Mouse (Mus musculus) intestine, embryonic 15.5 days (tissue): ENCODE results near the gene Msantd3. TPM values are rescaled to one million over a fixed set of nuclear protein-coding genes. Genes with fewer than 3 reads are reported as not detected.
A peak's percentile ranks its signal among the peaks of the same experiment; 100 is the strongest.

ENCODE experiments used
- ATAC-seq: fragments of 200-750 bp; cut with Nextera tagmentation; 2 replicates; pipeline ENCODE4 v1.8.0; 2017; ENCODE audit warnings: moderate TSS enrichment, moderate library complexity
- H3K27ac ChIP-seq: fragments of 300-500 bp; sonication (generic); 2 replicates; pipeline ENCODE4 v1.5.1; 2015; ENCODE audit warnings: mild to moderate bottlenecking, inconsistent platforms
- H3K27me3 ChIP-seq: fragments of 300-500 bp; sonication (generic); replicated peaks from 2 replicates; pipeline ENCODE4 v1.6.1; 2015; ENCODE audit warnings: inconsistent platforms
- H3K36me3 ChIP-seq: fragments of 300-500 bp; sonication (generic); 2 replicates; pipeline ENCODE4 v1.6.1; 2015; ENCODE audit warnings: inconsistent platforms
- H3K4me1 ChIP-seq: fragments of 300-500 bp; sonication (generic); replicated peaks from 2 replicates; pipeline ENCODE4 v1.6.1; 2015; ENCODE audit warnings: inconsistent platforms
- H3K4me2 ChIP-seq: fragments of 300-500 bp; sonication (generic); replicated peaks from 2 replicates; pipeline ENCODE4 v1.6.1; 2015; ENCODE audit warnings: mild to moderate bottlenecking, inconsistent platforms
- H3K4me3 ChIP-seq: fragments of 300-500 bp; sonication (generic); replicated peaks from 2 replicates; pipeline ENCODE4 v1.5.1; 2015; ENCODE audit warnings: inconsistent platforms
- H3K9ac ChIP-seq: fragments of 300-500 bp; sonication (generic); 2 replicates; pipeline ENCODE4 v1.6.1; 2015; ENCODE audit warnings: inconsistent platforms
- H3K9me3 ChIP-seq: fragments of 300-500 bp; sonication (generic); 2 replicates; pipeline ENCODE4 v1.6.1; 2016; ENCODE audit warnings: inconsistent platforms
- WGBS: fragments of 180-500 bp; shearing (Covaris S2); methylation state at CpG from one replicate; pipeline ENCODE4 v1.1.7; 2015; 5-methylcytosine and 5-hydroxymethylcytosine counted together
- polyA plus RNA-seq: library from polyadenylated mRNA; unstranded; fragments of >200 nt; fragmentation: Nextera tagmentation; extraction: Ambion mirVana; gene quantifications from 2 replicates; pipeline ENCODE4 v1.2.1, GENCODE M21; 2015

Msantd3 gene
- 16.9 and 19.8 TPM in 2 replicates for polyA plus RNA-seq

DNA sequence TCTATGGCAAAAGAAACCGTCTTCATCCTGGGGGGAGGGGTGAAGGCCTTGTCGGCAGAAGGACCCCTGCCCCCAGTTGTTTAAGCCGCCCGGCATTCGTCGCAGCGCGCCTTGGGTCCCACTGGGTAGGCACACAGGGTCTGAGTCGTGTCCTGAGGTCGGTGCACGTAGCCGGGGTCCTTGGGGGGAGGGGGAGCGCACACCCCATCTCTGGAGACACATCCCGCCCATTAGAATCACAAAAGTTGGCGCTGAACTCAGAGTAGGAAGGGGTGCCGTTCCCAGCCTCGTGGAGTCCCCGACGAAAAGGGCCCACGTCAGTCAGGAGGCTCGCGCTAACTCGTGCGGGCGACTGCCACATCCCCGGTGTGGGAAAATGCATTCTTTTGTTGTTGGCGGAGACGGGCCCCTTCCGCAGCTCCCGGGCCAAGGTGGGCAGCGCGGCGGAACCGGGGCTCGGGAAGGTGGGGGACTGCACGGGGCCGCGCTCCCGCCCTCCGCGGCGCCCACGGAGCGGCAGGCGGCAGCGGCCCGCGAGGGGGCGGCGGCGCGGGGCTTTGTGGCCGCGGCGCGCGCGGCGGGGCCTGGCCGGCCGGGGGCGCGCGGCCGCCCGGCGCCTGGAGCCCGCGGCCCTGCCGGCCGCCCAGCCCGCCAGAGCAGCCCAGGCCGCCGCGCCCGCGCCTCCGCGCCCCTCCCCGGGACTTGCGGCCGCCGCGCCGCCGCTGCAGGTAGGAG, at the start of gene Msantd3:
Msantd3 (plus strand) TSS at position 95 of the 735 bp plus-strand sequence.
- Histone ChIP-seq H3K9ac (peak within 1 kb of the TSS; percentile 94), H3K36me3 (no peaks in the 10 kb centered on the region), H3K27ac (peak within 1 kb of the TSS; percentile 91), H3K9me3 (no peaks in the 10 kb centered on the region), H3K4me1 (peaks cover 16% of the 10 kb centered on the region), H3K4me2 (peak within 1 kb of the TSS; percentile 87), H3K27me3 (no peaks in the 10 kb centered on the region), H3K4me3 (peak within 1 kb of the TSS; percentile 68)
- ATAC-seq: peak; percentile 91
- WGBS: under 1% methylated on average over 48 of the region's 86 CpGs

DNA sequence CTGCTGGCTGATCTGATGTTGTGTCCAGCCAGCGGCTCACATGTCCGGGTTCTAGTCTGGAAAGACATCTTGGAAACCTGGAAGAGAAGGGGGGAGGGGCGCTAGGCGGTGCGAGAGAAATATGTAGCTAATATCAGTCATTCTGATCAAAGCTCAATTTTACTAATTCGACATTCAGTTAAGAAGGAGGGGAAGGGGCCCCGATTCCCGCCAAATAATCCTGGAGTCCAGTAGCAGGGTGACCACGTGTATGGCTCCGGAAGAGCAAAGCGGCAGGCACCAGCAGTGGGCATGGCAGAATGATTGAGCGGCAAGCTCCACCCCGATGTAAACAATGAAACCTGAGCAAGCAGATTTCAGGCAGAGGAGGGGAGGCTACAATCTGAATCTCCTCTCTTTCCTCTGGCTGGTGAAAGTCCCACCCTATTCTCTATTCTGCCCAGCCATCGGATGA, 48.4 kb upstream of the Msantd3 start:
- Histone ChIP-seq H3K36me3 (no peaks in the 10 kb centered on the region), H3K4me1 (no peaks in the 10 kb centered on the region), H3K9me3 (no peaks in the 10 kb centered on the region), H3K27me3 (no peaks in the 10 kb centered on the region), H3K4me3 (peak overlapping the region; percentile 27), H3K27ac (no peak overlapping the region), H3K9ac (no peak overlapping the region), H3K4me2 (peak overlapping the region; percentile 53)
- WGBS: 5% methylated on average over 14 of the region's 14 CpGs
- peak; percentile 66 for ATAC-seq

DNA sequence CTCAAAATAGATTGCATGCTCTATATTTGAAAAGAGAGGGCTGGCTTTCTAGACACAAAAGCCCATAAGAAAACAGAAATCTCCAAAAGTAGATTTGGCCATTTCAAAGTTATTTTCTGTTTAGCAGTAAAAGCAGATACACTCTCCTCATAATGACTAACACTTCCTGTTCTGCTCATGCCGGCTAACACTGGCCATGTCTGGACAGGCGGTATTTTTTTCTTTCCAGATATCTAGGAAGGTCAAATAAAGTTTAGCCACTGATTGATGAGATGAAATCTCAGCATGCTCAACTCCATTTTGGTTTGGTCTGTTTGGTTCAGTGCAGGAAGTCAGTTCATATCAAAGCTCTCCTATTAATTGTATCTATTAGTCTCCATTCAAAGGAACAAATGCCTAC, 47.2 kb upstream of the Msantd3 start:
- Histone ChIP-seq H3K4me1 (no peaks in the 10 kb centered on the region), H3K4me3 (no peak overlapping the region), H3K27me3 (no peaks in the 10 kb centered on the region), H3K4me2 (no peak overlapping the region), H3K9me3 (no peaks in the 10 kb centered on the region), H3K9ac (no peak overlapping the region), H3K36me3 (no peaks in the 10 kb centered on the region), H3K27ac (no peak overlapping the region)
- WGBS: 28% methylated on average over 2 of the region's 2 CpGs
- no peak for ATAC-seq

DNA sequence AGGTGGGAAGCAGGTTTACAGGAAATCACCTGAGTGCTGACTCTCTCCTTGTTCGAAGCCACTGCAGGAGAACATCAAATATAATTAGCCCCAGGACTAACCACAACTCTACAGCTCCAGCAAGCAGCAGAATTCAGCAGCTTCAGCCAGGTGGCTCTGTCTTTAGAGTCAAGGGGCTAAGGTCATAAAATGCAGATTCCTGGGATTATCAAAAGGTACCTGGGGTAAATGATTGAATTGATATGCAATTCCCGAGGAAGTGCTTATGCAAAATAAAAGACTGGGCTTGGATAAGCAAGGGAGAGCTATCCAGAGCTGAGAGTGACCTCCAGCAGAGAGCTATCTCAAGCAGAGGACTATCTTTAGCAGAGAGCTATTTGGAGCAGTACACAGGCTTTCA, 28.9 kb upstream of the Msantd3 start:
- Histone ChIP-seq H3K4me2 (no peak overlapping the region), H3K9me3 (no peaks in the 10 kb centered on the region), H3K27ac (no peak overlapping the region), H3K4me1 (no peaks in the 10 kb centered on the region), H3K36me3 (no peaks in the 10 kb centered on the region), H3K9ac (no peak overlapping the region), H3K4me3 (no peak overlapping the region), H3K27me3 (no peaks in the 10 kb centered on the region)
- ATAC-seq: no peak
- 26% methylated on average over 2 of the region's 2 CpGs for WGBS

DNA sequence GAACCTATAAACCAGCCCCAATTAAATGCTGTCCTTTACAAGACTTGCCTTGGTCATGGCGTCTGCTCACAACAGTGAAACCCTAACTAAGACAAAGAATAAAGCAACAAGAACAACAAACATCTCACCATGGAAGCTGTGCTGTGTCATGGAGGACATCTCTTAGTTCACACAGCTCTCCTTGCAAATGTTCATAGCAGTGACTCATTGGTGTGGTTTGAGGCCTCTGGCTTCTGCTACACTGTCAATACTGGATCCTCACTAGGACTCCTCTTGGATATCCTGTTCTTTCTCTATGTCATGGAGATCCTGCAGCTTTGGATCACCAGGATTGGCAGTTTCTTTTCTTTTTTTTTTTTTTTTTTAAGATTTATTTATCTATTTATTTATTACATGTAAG, 10.2 kb upstream of the Msantd3 start:
- WGBS: 93% methylated on average over 1 of the region's 1 CpGs
- H3K9me3 ChIP-seq: no peaks in the 10 kb centered on the region
- H3K4me1 ChIP-seq: no peaks in the 10 kb centered on the region
- H3K36me3 ChIP-seq: no peaks in the 10 kb centered on the region
- no peaks in the 10 kb centered on the region for H3K27me3 ChIP-seq
- no peak overlapping the region for H3K27ac ChIP-seq
- no peak overlapping the region for H3K4me2 ChIP-seq
- ATAC-seq: no peak
- no peak overlapping the region for H3K4me3 ChIP-seq
- no peak overlapping the region for H3K9ac ChIP-seq

DNA sequence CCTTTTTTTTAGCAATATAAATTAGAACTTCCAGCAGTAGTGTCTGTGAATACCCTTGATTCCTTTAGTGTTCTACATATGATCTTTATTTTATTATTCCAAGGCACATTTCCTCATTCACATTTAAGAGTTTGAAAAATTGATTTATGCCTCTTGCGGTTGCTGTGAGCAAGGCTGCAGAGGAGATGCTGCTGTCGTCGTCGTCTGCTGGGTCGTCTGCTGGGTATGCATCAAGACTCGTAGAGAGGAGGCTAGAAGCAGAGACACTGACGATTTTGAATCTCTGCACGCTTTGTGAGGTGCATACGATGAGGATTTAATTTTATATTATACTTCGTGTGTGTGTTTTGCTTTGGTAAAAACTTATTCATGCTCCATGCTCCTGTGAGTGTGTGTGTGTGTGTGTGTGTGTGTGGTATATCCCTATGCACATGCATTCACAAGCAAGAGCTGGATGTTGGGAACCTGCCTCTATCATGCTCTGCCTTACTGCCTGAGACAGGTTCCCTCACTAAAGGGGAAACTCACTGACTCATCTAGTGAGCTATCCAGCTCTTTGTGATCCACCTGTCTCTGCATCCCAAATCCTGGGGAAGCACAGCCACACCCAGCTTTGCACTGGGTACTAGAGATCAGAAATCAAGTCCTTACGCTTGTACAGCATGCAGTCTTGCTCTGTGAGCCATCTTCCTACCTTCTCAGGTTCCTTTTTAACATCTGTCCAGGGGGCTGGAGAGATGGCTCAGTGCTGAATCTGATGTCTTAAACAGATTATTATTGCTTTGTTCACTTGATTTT, 7.7 kb upstream of the Msantd3 start:
- H3K4me3 ChIP-seq: no peak overlapping the region
- H3K4me1 ChIP-seq: no peaks in the 10 kb centered on the region
- no peak overlapping the region for H3K9ac ChIP-seq
- H3K27me3 ChIP-seq: no peaks in the 10 kb centered on the region
- no peak overlapping the region for H3K27ac ChIP-seq
- 78% methylated on average over 11 of the region's 11 CpGs for WGBS
- ATAC-seq: no peak
- H3K4me2 ChIP-seq: no peak overlapping the region
- no peaks in the 10 kb centered on the region for H3K9me3 ChIP-seq
- H3K36me3 ChIP-seq: no peaks in the 10 kb centered on the region

DNA sequence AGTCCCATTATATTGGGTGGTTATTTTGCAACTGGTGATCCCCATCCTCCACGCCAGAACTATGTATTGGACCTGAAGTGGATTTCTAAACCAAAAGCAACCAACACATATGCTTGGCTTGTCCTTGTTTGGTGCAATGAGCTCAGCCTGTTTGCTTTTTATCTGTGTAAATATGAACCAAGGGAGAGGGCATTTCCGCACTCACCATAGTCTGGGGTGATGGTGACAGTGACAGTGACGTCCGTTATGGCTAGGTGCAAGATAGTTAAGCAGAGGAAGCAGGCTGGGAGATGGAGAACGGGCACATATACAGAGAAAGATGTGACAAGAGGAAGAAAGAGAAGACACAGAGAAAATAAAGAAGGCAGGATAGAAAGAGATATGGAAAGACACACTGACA, 3.5 kb upstream of the Msantd3 start:
- Histone ChIP-seq H3K4me2 (no peak overlapping the region), H3K9me3 (no peaks in the 10 kb centered on the region), H3K27ac (no peak overlapping the region), H3K9ac (no peak overlapping the region), H3K27me3 (no peaks in the 10 kb centered on the region), H3K4me1 (no peaks in the 10 kb centered on the region), H3K36me3 (no peaks in the 10 kb centered on the region), H3K4me3 (no peak overlapping the region)
- 79% methylated on average over 5 of the region's 5 CpGs for WGBS
- no peak for ATAC-seq

DNA sequence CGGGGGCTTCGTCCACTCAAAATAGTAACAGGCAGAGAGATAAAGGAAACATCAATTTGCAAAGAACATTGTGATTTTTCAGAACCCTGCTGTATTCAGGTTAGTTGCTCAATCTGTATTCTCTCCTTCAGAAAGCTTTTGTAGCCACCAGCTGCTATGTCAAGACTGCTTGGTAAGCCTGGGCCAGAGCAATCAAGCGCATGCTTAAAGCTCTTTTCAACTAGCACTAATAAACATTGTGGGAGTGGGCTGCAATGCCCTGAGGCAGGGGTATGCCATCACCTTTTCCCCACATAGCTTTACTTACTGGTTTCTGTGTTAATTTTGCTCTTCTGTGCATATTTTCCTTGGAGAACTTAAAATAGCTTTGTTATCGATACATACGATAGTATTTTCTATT, 2.7 kb upstream of the Msantd3 start:
- H3K4me1 ChIP-seq: peaks cover 6% of the 10 kb centered on the region
- no peak overlapping the region for H3K4me2 ChIP-seq
- 90% methylated on average over 5 of the region's 5 CpGs for WGBS
- H3K9me3 ChIP-seq: no peaks in the 10 kb centered on the region
- H3K27me3 ChIP-seq: no peaks in the 10 kb centered on the region
- H3K4me3 ChIP-seq: no peak overlapping the region
- H3K27ac ChIP-seq: no peak overlapping the region
- H3K9ac ChIP-seq: no peak overlapping the region
- no peak for ATAC-seq
- no peaks in the 10 kb centered on the region for H3K36me3 ChIP-seq

DNA sequence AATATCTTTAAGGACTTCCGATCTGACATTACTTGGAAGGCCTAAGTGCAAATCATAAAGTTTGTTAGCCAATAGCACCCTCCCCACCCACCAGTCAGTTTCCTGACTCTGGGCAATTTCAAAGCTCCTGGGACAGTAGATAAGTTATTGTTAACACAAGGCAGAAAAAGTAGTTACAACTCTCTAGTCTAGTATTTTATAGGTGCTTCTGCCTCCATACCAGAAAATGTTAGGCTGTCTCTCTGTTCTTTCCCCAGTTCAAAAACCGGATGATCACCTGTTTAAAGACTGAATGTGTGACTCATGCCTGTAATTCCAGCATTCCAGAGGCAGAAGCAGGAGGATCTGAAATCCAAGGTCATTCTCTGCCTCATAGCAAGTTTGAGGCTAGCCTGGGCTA, 1.2 kb upstream of the Msantd3 start:
- no peak overlapping the region for H3K27ac ChIP-seq
- H3K4me1 ChIP-seq: peaks cover 16% of the 10 kb centered on the region
- H3K9ac ChIP-seq: no peak overlapping the region
- WGBS: 81% methylated on average over 2 of the region's 2 CpGs
- no peak for ATAC-seq
- H3K27me3 ChIP-seq: no peaks in the 10 kb centered on the region
- H3K4me3 ChIP-seq: no peak overlapping the region
- H3K9me3 ChIP-seq: no peaks in the 10 kb centered on the region
- H3K4me2 ChIP-seq: no peak overlapping the region
- no peaks in the 10 kb centered on the region for H3K36me3 ChIP-seq

DNA sequence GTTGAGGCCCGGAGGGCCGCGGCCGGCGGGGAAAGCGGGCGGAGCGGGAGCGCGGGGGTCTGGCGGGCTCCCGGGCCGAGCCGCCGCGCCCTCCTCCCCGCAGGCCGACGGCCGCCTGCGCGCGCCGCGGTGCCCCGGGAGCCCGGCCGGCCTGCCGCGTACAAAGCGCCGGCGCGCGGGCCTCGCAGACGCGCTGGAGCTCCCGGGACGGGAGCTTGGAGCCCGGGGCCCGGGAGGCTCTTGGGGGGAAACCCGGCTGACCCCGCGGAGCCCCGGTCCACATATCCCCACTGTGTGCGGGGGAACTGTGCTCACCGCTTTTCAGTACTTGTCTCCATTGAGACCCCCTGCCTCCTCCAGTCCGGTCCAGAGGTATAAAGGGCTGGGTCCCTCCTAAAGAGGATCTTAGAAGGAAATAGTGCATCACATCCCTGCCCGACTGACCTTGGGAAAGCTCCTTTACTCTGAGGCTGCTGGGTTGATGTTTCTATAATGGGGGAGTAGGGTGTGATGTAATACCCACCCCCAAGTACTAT, 909 bp downstream of the Msantd3 start:
- Histone ChIP-seq H3K4me2 (peak overlapping the region; percentile 87), H3K9ac (peak overlapping the region; percentile 94), H3K36me3 (no peaks in the 10 kb centered on the region), H3K27me3 (no peaks in the 10 kb centered on the region), H3K27ac (peak overlapping the region; percentile 91), H3K4me3 (peak overlapping the region; percentile 68), H3K4me1 (peaks cover 17% of the 10 kb centered on the region), H3K9me3 (no peaks in the 10 kb centered on the region)
- peak; percentile 85 for ATAC-seq
- WGBS: under 1% methylated on average over 41 of the region's 50 CpGs

DNA sequence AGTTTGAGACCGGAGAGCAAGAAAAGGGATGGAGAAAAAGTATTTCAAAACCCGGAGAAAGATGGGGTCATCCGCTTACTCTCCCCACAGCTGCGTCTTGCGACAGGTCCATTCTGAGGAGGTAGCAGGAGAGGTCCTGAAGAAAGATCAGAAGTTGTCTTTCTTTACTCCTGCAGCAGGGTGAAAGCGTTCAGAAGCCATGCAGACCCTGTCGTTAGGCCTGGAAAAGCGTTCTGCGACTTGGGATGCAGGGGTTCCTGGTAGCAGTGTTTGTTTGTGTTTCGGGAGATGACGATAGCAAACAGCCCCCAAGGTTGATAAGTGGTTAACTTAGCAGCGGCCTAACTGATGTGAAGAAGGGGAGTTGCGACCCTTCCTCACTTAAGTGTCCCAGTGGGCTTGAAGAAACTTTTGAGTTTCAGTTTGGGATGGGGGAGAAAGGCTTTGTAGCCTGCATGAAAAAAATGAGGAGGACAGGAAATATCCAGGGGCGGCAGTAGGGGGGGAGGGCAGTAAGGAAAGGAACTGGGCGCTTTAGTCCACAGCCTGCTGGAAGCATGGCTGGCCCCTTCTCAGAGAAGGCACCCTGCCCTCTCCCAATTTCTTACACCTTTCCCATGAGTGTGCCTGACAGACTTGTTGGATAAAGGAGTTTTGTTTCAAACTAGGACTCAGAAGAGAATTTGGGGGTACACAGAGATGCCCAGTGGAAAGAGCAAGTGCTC, 2.0 kb downstream of the Msantd3 start:
- ATAC-seq: no peak
- H3K4me1 ChIP-seq: peaks cover 25% of the 10 kb centered on the region
- peak overlapping the region; percentile 55 for H3K9ac ChIP-seq
- peak overlapping the region; percentile 87 for H3K4me2 ChIP-seq
- no peaks in the 10 kb centered on the region for H3K36me3 ChIP-seq
- H3K4me3 ChIP-seq: peak overlapping the region; percentile 68
- peak overlapping the region; percentile 44; the same call in 1 of the 2 replicates for H3K27ac ChIP-seq
- 13% methylated on average over 15 of the region's 15 CpGs for WGBS
- H3K9me3 ChIP-seq: no peaks in the 10 kb centered on the region
- H3K27me3 ChIP-seq: no peaks in the 10 kb centered on the region

DNA sequence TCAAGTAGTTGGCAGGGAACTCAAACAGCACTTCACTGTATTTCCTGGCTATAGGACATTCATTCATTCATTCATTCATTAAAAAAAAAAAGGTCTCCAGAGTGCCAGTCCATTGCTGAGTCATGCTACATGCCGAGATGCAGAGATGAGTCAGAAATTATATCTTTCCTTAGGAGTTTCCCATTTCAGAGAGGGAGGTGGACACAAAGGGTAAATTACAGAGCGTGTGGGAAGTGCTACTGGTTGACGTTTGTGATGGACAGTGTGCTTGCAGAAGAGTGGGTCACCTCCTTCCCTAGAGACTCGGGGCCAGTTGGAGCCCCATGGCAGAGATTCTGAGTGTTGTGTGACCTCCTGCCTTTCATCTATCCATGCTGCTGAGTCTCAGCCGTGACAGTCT, 2.6 kb downstream of the Msantd3 start:
- WGBS: 31% methylated on average over 5 of the region's 5 CpGs
- H3K4me1 ChIP-seq: peaks cover 27% of the 10 kb centered on the region
- no peak overlapping the region for H3K9ac ChIP-seq
- ATAC-seq: no peak
- no peak overlapping the region for H3K4me3 ChIP-seq
- H3K27ac ChIP-seq: no peak overlapping the region
- no peaks in the 10 kb centered on the region for H3K9me3 ChIP-seq
- no peaks in the 10 kb centered on the region for H3K27me3 ChIP-seq
- peak overlapping the region; percentile 87; the same call in 1 of the 2 replicates for H3K4me2 ChIP-seq
- no peaks in the 10 kb centered on the region for H3K36me3 ChIP-seq
